Mouse (Mus musculus) kidney, adult 2 months (tissue): ENCODE results near the gene Zdhhc14.

Source experiments
- CTCF ChIP-seq: fragments of 200-500 bp; conservative IDR thresholded peaks from 2 replicates; pipeline ENCODE4 v1.5.1; 2011; ENCODE audit warnings: low read depth, mild to moderate bottlenecking, control low read depth, low read length, moderate library complexity, mixed read lengths; ENCODE audit not compliant: insufficient read depth, insufficient read length
- POLR2A ChIP-seq: fragments of 200-500 bp; IDR thresholded peaks from one replicate; pipeline ENCODE4 v1.6.1; 2011; ENCODE audit warnings: low read depth, low read length, control low read depth

- TF ChIP-seq POLR2A: no peak
- no peak for TF ChIP-seq CTCF
These were observed 117.7 kb downstream of the Zdhhc14 start for GRCm38 (mm10) chr17:5609875-5610552.
